Mouse (Mus musculus): ENCODE results near the gene Mok. TPM values are rescaled to one million over a fixed set of nuclear protein-coding genes. Genes with fewer than 3 reads are reported as not detected.

The Mok gene
- polyA plus RNA-seq, 1 experiment from 2014 or later = 3.8 TPM

- Histone ChIP-seq H3K36me3 (ENCODE audit: control insufficient read depth, insufficient read depth, low read length) (peaks cover 10% of the 10 kb centered on the region; the same call in 1 of the 2 replicates), H3K4me1 (ENCODE audit: control insufficient read depth, insufficient read depth, low read length) (peaks cover 11% of the 10 kb centered on the region), H3K4me2 (no peak overlapping the region), H3K4me3 (ENCODE audit: low read depth, low read length) (no peak overlapping the region), H3K27me3 (ENCODE audit: control insufficient read depth, insufficient read depth, low read length) (no peaks in the 10 kb centered on the region), H3K27ac (ENCODE audit: low read depth, low read length) (no peak overlapping the region), H3K9ac (ENCODE audit: low read depth, low read length) (no peak overlapping the region), H3K9me3 (replicated peaks; ENCODE audit: control insufficient read depth, low read length) (no peaks in the 10 kb centered on the region)
- ATAC-seq (replicated peaks; ENCODE audit: insufficient number of reproducible peaks, low FRiP score, low TSS enrichment) = no peak
- 83% methylated on average over 32 of the region's 32 CpGs for WGBS (ENCODE audit: insufficient replicate concordance)
Measured at GRCm38 (mm10) chr12:110854786-110855737, 14.3 kb upstream of the Mok start.

GRCm38 (mm10) chr12:110851923-110852322 lies 11.2 kb upstream of the Mok start:
- H3K9ac ChIP-seq (ENCODE audit: low read depth, low read length) = no peak overlapping the region
- H3K27ac ChIP-seq (ENCODE audit: low read depth, low read length) = no peak overlapping the region
- ATAC-seq (replicated peaks; ENCODE audit: insufficient number of reproducible peaks, low FRiP score, low TSS enrichment) = no peak
- H3K4me3 ChIP-seq (ENCODE audit: low read depth, low read length) = no peak overlapping the region
- H3K4me1 ChIP-seq (ENCODE audit: control insufficient read depth, insufficient read depth, low read length) = peaks cover 11% of the 10 kb centered on the region
- WGBS (ENCODE audit: insufficient replicate concordance) = 58% methylated on average over 1 of the region's 1 CpGs
- H3K9me3 ChIP-seq (replicated peaks; ENCODE audit: control insufficient read depth, low read length) = no peaks in the 10 kb centered on the region
- peak overlapping the region; percentile 85 for H3K4me2 ChIP-seq
- no peaks in the 10 kb centered on the region for H3K27me3 ChIP-seq (ENCODE audit: control insufficient read depth, insufficient read depth, low read length)
- H3K36me3 ChIP-seq (ENCODE audit: control insufficient read depth, insufficient read depth, low read length) = peaks cover 8% of the 10 kb centered on the region; the same call in 1 of the 2 replicates

GRCm38 (mm10) chr12:110851414-110851813 lies 10.7 kb upstream of the Mok start:
- no peaks in the 10 kb centered on the region for H3K9me3 ChIP-seq (replicated peaks; ENCODE audit: control insufficient read depth, low read length)
- peak overlapping the region; percentile 35; the same call in 1 of the 2 replicates for H3K27ac ChIP-seq (ENCODE audit: low read depth, low read length)
- no peaks in the 10 kb centered on the region for H3K27me3 ChIP-seq (ENCODE audit: control insufficient read depth, insufficient read depth, low read length)
- peaks cover 8% of the 10 kb centered on the region; the same call in 1 of the 2 replicates for H3K36me3 ChIP-seq (ENCODE audit: control insufficient read depth, insufficient read depth, low read length)
- peak overlapping the region; percentile 95 for H3K4me3 ChIP-seq (ENCODE audit: low read depth, low read length)
- H3K4me2 ChIP-seq = peak overlapping the region; percentile 85
- H3K9ac ChIP-seq (ENCODE audit: low read depth, low read length) = 0 out of 2 replicates have a peak overlapping the region, but pooled peaks have one; percentile 22
- peaks cover 12% of the 10 kb centered on the region for H3K4me1 ChIP-seq (ENCODE audit: control insufficient read depth, insufficient read depth, low read length)
- 25% methylated on average over 12 of the region's 12 CpGs for WGBS (ENCODE audit: insufficient replicate concordance)
- no peak for ATAC-seq (replicated peaks; ENCODE audit: insufficient number of reproducible peaks, low FRiP score, low TSS enrichment)

GRCm38 (mm10) chr12:110850929-110851256 lies 10.2 kb upstream of the Mok start:
- no peak for ATAC-seq (replicated peaks; ENCODE audit: insufficient number of reproducible peaks, low FRiP score, low TSS enrichment)

GRCm38 (mm10) chr12:110850010-110850928 lies 9.5 kb upstream of the Mok start, which contains the start of gene Zfp839:
TSS of gene Zfp839 (plus strand) at chr12:110850253.
- Histone ChIP-seq H3K4me3 (ENCODE audit: low read depth, low read length) (peak within 1 kb of the TSS; percentile 95), H3K4me2 (peak within 1 kb of the TSS; percentile 85), H3K27ac (ENCODE audit: low read depth, low read length) (peak within 1 kb of the TSS; percentile 75; the same call in 1 of the 2 replicates), H3K4me1 (ENCODE audit: control insufficient read depth, insufficient read depth, low read length) (peaks cover 20% of the 10 kb centered on the region), H3K9ac (ENCODE audit: low read depth, low read length) (peak within 1 kb of the TSS; percentile 95), H3K9me3 (replicated peaks; ENCODE audit: control insufficient read depth, low read length) (no peaks in the 10 kb centered on the region), H3K36me3 (ENCODE audit: control insufficient read depth, insufficient read depth, low read length) (peaks cover 3% of the 10 kb centered on the region; the same call in 1 of the 2 replicates), H3K27me3 (ENCODE audit: control insufficient read depth, insufficient read depth, low read length) (no peaks in the 10 kb centered on the region)
- peak; percentile 68 for ATAC-seq (replicated peaks; ENCODE audit: insufficient number of reproducible peaks, low FRiP score, low TSS enrichment)
- WGBS (ENCODE audit: insufficient replicate concordance) = under 1% methylated on average over 84 of the region's 89 CpGs

More at GRCm38 (mm10) chr12:110850929-110851256, 10.2 kb upstream of the Mok start:
- peaks cover 18% of the 10 kb centered on the region for H3K4me1 ChIP-seq (ENCODE audit: control insufficient read depth, insufficient read depth, low read length)
- no peaks in the 10 kb centered on the region for H3K9me3 ChIP-seq (replicated peaks; ENCODE audit: control insufficient read depth, low read length)
- peaks cover 8% of the 10 kb centered on the region; the same call in 1 of the 2 replicates for H3K36me3 ChIP-seq (ENCODE audit: control insufficient read depth, insufficient read depth, low read length)
- H3K27ac ChIP-seq (ENCODE audit: low read depth, low read length) = no peak overlapping the region
- no peaks in the 10 kb centered on the region for H3K27me3 ChIP-seq (ENCODE audit: control insufficient read depth, insufficient read depth, low read length)
- H3K4me2 ChIP-seq = peak overlapping the region; percentile 85
- peak overlapping the region; percentile 95 for H3K4me3 ChIP-seq (ENCODE audit: low read depth, low read length)
- peak overlapping the region; percentile 95 for H3K9ac ChIP-seq (ENCODE audit: low read depth, low read length)
- 16% methylated on average over 9 of the region's 9 CpGs for WGBS (ENCODE audit: insufficient replicate concordance)

- peak overlapping the region; percentile 72 for H3K9ac ChIP-seq (ENCODE audit: low read depth, low read length)
- H3K9me3 ChIP-seq (replicated peaks; ENCODE audit: control insufficient read depth, low read length) = no peaks in the 10 kb centered on the region
- no peaks in the 10 kb centered on the region for H3K27me3 ChIP-seq (ENCODE audit: control insufficient read depth, insufficient read depth, low read length)
- H3K27ac ChIP-seq (ENCODE audit: low read depth, low read length) = no peak overlapping the region
- no peak for ATAC-seq (replicated peaks; ENCODE audit: insufficient number of reproducible peaks, low FRiP score, low TSS enrichment)
- no peaks in the 10 kb centered on the region for H3K36me3 ChIP-seq (ENCODE audit: control insufficient read depth, insufficient read depth, low read length)
- peaks cover 17% of the 10 kb centered on the region for H3K4me1 ChIP-seq (ENCODE audit: control insufficient read depth, insufficient read depth, low read length)
- peak overlapping the region; percentile 87 for H3K4me2 ChIP-seq
- WGBS (ENCODE audit: insufficient replicate concordance) = 64% methylated on average over 6 of the region's 6 CpGs
- peak overlapping the region; percentile 54 for H3K4me3 ChIP-seq (ENCODE audit: low read depth, low read length)
Measured at GRCm38 (mm10) chr12:110846191-110846765, 5.5 kb upstream of the Mok start.

- H3K27ac ChIP-seq (ENCODE audit: low read depth, low read length) = peak overlapping the region; percentile 73
Measured at GRCm38 (mm10) chr12:110845131-110845880, 4.6 kb upstream of the Mok start.

More at GRCm38 (mm10) chr12:110845131-110845880, 4.6 kb upstream of the Mok start:
- H3K4me2 ChIP-seq = peak overlapping the region; percentile 87
- under 1% methylated on average over 36 of the region's 36 CpGs for WGBS (ENCODE audit: insufficient replicate concordance)
- H3K27me3 ChIP-seq (ENCODE audit: control insufficient read depth, insufficient read depth, low read length) = no peaks in the 10 kb centered on the region
- peak; percentile 93 for ATAC-seq (replicated peaks; ENCODE audit: insufficient number of reproducible peaks, low FRiP score, low TSS enrichment)
- peaks cover 11% of the 10 kb centered on the region for H3K4me1 ChIP-seq (ENCODE audit: control insufficient read depth, insufficient read depth, low read length)
- peak overlapping the region; percentile 72 for H3K9ac ChIP-seq (ENCODE audit: low read depth, low read length)
- H3K9me3 ChIP-seq (replicated peaks; ENCODE audit: control insufficient read depth, low read length) = no peaks in the 10 kb centered on the region
- peak overlapping the region; percentile 54 for H3K4me3 ChIP-seq (ENCODE audit: low read depth, low read length)
- no peaks in the 10 kb centered on the region for H3K36me3 ChIP-seq (ENCODE audit: control insufficient read depth, insufficient read depth, low read length)

Data from heart, embryonic 11.5 days (tissue).